Mouse (Mus musculus) bone marrow, adult 2 months (tissue): Measurements from ENCODE around the gene Acsm5. TPM values are rescaled to one million over a fixed set of nuclear protein-coding genes. Genes with fewer than 3 reads are reported as not detected.
"Not testable (repeated sequence)": the region's sequence is repeated elsewhere in the genome, so short reads cannot be mapped to it uniquely, and the experiment has no call there.

ENCODE experiments used
- H3K27ac ChIP-seq: fragments of 200-500 bp; 2 replicates; pipeline ENCODE4 v1.5.1; 2012; ENCODE audit warnings: low read depth, mild to moderate bottlenecking, control low read depth, inconsistent platforms, low read length; ENCODE audit not compliant: control insufficient read depth, poor library complexity, insufficient read depth
- H3K4me1 ChIP-seq: fragments of 200-500 bp; 2 replicates; pipeline ENCODE4 v1.6.1; 2011; ENCODE audit warnings: low read length; ENCODE audit not compliant: control insufficient read depth, insufficient read depth
- H3K4me3 ChIP-seq: fragments of 200-500 bp; replicated peaks from 2 replicates; pipeline ENCODE3; 2011; ENCODE audit warnings: mild to moderate bottlenecking, low read depth, low read length, control low read depth; ENCODE audit not compliant: control insufficient read depth
- CTCF ChIP-seq: fragments of 200-500 bp; IDR thresholded peaks from 2 replicates; pipeline ENCODE4 v1.5.1; 2011; ENCODE audit warnings: low read length, control low read depth; ENCODE audit not compliant: control insufficient read depth, insufficient read depth
- POLR2A ChIP-seq: fragments of 200-500 bp; IDR thresholded peaks from 2 replicates; pipeline ENCODE4 v1.6.1; 2011; ENCODE audit warnings: low read depth, mild to moderate bottlenecking, control low read depth, low read length, borderline replicate concordance; ENCODE audit not compliant: control insufficient read depth
- WGBS: fragments of 180-500 bp; shearing (Covaris S2); methylation state at CpG from one replicate; pipeline ENCODE4 v1.1.7; 2018; 5-methylcytosine and 5-hydroxymethylcytosine counted together
- polyA plus RNA-seq: library from polyadenylated mRNA; stranded (reverse); fragments of >200 nt; gene quantifications from 2 replicates; pipeline ENCODE4 v1.2.4, GENCODE M21; 2011; ENCODE audit warnings: low replicate concordance; ENCODE audit not compliant: missing spikeins, insufficient read depth, insufficient read length

Acsm5 gene
- polyA plus RNA-seq, 1 experiment, result not detected

GRCm38 (mm10) chr7:119560452-119560835, 41.2 kb downstream of the Acsm5 start:
- WGBS, result 68% methylated on average over 3 of the region's 3 CpGs
- Histone ChIP-seq H3K27ac (no peak overlapping the region), H3K4me1 (no peaks in the 10 kb centered on the region), H3K4me3 (no peak overlapping the region)
- TF ChIP-seq CTCF, result no peak
- no peak for TF ChIP-seq POLR2A

- no peaks in the 10 kb centered on the region for H3K4me1 ChIP-seq
- no peak overlapping the region for H3K4me3 ChIP-seq
- TF ChIP-seq POLR2A (no peak), CTCF (no peak)
- 45% methylated on average over 4 of the region's 4 CpGs for WGBS
- no peak overlapping the region for H3K27ac ChIP-seq
Observed at GRCm38 (mm10) chr7:119561441-119561840, 42.2 kb downstream of the Acsm5 start.

- not testable (repeated sequence) for H3K27ac ChIP-seq, H3K4me3 ChIP-seq, H3K4me1 ChIP-seq
- WGBS, result 77% methylated on average over 2 of the region's 2 CpGs
Observed at GRCm38 (mm10) chr7:119562476-119562875, 43.2 kb downstream of the Acsm5 start.

- H3K27ac ChIP-seq, result no peak overlapping the region
- TF ChIP-seq CTCF, result no peak
- no peak for TF ChIP-seq POLR2A
- 63% methylated on average over 3 of the region's 3 CpGs for WGBS
- H3K4me1 ChIP-seq, result no peaks in the 10 kb centered on the region
- H3K4me3 ChIP-seq, result no peak overlapping the region
Observed at GRCm38 (mm10) chr7:119594530-119595107, 75.4 kb downstream of the Acsm5 start.

Other genes starting within 250 kb of the Acsm5 start
- gene Gp2, start 60.2 kb upstream of the Acsm5 start, polyA plus RNA-seq, result not detected in 2 replicates
- gene Umod, start 40.2 kb upstream of the Acsm5 start, polyA plus RNA-seq, result 3.4 TPM in 1 of 2 replicates, not detected in the other
- not detected in 2 replicates for gene Pdilt, start 4.0 kb downstream of the Acsm5 start, polyA plus RNA-seq
- gene Acsm2, start 34.9 kb downstream of the Acsm5 start, polyA plus RNA-seq, result 9.7 TPM in 1 of 2 replicates, not detected in the other
- 0.95 and 2.4 TPM in 2 replicates for gene Acsm1, start 87.6 kb downstream of the Acsm5 start, polyA plus RNA-seq
- not detected in 2 replicates for gene Acsm4, start 170.6 kb downstream of the Acsm5 start, polyA plus RNA-seq
- gene Thumpd1, start 201.3 kb downstream of the Acsm5 start, polyA plus RNA-seq, result 12.6 and 14.6 TPM in 2 replicates
- 1.3 TPM in 1 of 2 replicates, not detected in the other for gene Acsm3, start 241.5 kb downstream of the Acsm5 start, polyA plus RNA-seq